Mouse (Mus musculus) frontal cortex, postnatal 14 days (tissue): Measurements from ENCODE around the gene Rab3b.

Experiments
- DNase-seq, 2 experiments: peaks; one replicate each; pipeline ENCODE4 v3.0.0; 2022; ENCODE audit warnings: low spot score in 2 of 2

Rab3b gene

DNA sequence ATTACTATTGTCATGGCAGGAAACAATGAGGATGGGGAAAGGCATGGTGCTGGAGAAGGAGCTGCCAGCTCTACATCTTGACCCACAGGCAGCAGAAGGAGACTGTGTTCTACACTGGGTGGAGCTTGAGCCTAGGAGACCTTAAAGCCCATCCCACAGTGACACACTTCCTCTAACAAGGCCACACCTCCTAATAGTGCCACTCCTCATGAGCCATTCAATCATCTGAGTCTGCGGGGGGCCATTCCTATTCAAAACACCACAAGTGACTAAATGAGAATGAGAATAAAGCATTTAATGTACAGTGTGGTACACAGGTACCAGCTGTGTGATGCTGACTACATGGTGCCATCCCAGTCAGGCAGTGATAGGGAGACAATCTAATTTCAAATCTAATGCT is 71.3 kb downstream of the Rab3b start:
- no peak for DNase-seq

DNA sequence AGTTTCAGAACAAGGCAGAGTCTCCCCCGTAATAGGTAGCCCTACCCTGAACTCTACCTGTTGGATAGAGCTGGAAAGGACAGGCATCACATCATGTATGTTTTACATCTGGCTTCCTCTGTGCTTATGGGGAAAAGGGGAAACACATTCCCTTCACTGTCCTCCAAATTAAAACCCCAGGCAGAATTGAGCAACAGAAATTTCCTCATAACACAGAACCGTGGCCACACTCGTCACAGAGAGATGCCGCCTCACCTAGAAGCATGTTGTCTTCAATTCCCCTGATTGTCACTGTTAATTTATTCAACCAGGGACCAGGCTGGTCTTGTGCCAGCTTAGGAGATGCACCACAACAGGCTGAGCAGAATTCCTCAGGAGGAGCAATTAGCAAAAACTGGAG is 72.8 kb downstream of the Rab3b start:
- DNase-seq, result no peak

DNA sequence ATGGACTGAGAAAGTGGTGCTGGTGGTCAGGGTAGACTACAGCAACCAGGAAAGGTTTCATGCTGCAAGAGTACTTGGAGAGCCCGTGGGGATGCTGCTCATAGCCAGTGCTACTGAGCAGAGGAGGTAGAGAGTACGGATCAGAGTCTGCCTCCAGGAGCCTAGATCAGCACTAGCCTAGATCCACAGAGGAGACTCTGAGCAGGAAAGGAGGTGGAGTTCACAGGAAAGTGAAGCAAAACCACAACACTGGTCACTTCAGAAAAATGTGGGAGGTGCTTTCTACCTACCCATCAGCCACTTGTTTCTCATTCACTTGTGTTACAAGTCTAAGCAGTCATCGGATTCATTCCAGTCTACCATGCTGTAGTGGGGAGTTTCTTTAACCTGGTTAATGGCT is 80.8 kb downstream of the Rab3b start:
- DNase-seq, result no peak

DNA sequence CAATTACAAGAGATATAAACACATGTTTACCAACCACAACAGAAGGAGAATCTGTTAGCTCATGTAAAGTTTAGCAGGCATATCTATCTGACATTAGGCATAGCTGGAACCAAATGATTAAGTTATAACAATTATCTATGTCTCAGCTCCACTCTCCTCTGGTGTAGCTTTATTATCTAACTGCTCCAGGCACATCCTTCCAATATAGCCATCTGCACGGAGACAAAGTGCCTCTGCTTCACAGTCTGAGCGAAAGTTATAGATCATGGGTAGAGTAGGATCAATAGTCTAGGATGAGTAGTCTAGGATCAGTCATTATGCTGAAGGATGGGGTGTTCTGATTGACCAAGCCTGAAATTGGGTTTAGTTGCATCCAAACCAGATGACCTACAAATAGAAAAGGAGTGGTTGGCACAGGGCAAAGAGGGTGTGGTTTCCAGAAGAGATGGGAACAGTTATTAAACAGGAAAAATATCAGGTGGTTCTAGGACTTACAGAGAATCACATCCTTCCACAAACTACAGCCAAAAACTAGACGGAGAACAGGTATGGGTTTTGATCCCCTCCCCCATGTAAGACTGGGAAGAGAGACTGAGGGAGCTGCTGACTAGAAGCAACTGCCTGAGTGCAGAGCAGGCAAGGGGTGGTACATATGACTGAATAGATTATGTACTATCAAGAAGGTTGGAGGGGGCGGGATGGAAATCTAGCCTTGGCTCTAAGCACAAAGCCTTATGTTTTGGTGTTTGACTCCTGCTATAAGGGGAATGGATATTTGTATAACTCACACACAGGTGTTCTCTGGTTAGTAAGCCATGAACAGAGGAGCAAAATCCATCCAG is 82.0 kb downstream of the Rab3b start:
- no peak for DNase-seq

DNA sequence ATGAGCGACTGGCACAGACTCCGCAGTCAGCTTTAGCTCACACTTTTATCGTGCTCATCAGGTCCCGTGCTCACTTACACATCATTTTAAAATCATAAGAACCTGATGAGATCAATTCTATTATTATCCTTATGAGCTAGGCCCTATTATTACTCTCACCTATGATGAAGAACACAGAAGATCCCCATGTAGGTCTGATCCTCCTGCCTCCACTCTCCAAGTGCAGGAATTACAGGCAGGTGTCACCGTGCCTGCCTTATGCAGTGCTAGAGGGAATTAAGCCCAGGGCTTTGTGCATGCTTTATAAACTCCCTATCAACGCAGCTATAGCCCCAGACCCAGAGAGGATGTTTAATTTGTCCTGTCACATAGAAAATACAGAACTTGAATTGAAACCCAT is 84.2 kb downstream of the Rab3b start:
- DNase-seq, result no peak

DNA sequence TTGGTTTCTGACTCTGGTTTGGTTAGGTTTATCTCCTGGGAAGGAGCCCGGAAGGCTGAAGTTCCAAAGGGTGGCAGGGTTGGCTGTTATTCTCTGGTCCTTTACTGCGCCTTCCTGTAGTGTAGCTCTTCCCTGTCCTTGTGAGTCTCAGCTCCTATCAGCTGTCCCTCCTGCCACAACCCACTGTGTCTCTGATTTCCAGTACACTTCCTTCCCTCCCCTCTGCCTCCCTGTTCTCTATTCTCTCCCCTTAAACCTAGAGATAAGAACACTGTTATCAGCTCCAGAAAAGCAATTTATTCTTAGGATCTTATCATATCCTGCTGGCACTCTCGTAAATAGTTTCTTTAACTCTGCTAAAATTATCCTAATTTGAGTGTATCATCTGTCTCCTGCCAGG is 90.7 kb downstream of the Rab3b start:
- DNase-seq, result no peak

DNA sequence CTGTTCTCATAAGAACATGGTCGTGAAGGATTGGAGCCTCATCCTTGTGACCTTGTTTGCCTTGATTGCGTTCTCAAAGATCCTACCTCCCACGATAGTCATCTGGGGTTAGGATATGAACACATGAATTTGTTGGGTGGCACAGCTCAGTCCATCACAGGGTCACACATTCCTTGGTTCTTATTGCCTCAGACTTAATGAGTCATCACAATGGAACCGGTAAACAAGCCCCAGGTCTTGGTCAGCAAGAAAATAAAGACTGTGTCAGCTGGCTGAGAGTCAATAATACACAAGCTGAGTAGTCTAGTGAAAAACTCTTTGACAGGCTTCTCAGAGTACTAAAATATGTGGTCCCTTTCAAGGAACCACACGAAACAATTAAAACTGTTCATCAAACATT is 92.2 kb downstream of the Rab3b start:
- no peak for DNase-seq

DNA sequence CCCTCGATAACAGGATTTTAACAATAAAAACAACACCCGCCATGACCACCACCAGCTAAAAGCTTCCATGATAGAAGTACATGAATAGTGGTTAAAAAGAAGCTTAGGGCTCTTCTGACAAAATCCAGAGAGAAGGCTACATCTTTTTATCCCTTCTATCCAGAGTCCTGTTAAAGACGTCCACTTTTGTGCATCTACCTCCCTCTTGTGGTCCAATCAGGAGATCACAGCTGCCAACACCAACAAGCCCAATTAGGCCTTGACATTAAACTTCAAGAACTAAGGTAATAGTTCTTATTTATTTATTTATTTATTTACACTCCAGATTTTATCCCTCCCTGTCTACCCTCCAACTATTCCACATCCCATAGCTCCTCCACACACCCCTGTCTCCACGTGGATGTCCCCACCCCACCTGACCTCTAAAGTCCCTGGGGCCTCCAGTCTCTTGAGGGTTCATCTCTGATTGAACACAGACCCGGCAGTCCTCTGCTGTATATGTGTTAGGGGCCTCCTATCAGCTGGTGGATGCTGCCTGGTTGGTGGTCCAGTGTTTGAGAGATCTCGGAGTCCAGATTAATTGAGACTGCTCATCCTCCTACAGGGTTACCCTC is 97.7 kb downstream of the Rab3b start:
- peak in 1 of 2 experiments; percentile 41 for DNase-seq

DNA sequence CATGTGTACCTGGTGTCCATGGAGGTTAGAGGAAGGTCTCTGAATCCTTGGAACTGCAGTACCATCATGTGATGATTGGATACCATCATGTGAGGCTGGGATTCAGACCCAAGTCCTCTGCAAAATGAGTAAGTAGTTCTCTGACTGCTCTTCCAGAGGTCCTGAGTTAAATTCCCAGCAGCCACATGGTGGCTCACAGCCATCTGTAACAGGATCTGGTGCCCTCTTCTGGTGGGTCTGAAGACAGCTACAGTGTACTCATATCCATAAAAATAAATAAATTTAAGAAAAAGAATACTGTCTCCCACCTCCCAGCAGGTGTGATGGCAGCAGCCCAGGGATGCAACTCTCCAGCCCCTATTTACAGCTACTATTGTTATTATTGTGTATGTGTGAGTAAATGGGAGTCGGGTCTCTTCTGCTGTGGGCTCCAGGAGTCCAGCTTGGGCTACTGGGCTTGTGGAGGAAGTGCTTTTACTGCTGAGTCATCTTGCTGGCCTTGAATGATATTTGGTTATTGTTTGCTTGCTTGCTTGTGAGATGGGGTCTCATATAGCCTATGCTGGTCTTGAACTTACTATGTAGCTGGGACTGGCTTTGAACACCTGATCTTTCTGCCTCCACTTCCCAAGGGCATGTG is 108.1 kb downstream of the Rab3b start:
- no peak for DNase-seq

DNA sequence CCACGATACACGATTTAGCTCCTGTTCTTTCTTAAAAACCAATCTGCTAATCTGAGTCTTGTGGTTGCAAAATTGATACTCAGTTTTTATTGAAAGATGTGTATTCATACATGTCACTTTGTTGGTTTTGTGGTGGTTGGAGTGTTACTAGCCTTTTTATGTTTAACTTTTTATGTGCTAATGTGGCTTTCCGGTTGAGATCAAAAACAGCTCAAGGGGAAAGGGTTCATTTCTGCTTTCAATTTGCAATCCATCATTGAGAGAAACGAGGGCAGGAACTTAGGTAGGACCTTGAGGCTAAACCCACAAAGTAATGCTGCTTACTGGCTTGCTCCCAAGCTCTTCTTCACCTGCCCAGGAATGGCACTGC is 108.6 kb downstream of the Rab3b start:
- DNase-seq, result no peak

DNA sequence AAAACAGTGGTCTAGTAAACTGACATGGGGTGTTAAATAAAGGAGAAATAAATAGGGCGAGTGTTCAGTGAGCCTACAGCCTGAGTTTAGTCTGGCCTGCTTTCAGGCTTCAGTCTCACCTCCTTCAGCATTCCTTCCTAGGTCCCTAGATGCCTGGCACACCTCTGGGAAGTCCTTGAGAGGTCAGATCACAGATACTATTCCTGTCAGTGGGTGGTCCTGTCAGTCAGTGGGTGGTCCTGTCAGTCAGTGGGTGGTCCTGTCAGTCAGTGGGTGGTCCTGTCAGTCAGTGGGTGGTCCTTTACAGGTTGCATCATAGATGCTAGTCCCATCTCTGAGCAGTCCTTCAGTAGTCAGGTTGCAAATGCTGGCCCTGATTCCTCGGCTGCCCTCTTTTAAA is 110.6 kb downstream of the Rab3b start:
- DNase-seq, result no peak

DNA sequence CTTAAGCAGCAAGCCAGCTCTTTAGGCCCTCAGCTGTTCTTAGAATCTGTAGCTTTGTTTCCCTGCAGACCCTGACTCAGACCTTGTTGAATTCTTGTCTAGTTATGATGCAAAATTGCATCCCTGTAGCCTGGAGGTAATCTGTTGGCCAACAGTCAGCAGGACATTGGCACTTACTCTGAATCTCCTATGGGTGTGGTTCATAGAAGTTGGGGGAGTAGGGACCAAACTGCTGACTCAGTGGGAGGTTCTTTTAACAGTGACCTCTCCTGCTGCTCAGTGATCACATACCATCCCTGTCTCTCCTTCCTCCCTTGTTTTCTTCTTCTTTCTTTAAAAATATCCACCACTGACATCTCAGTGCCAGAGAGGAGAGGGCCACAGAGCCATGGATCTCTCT is 111.2 kb downstream of the Rab3b start:
- no peak for DNase-seq

DNA sequence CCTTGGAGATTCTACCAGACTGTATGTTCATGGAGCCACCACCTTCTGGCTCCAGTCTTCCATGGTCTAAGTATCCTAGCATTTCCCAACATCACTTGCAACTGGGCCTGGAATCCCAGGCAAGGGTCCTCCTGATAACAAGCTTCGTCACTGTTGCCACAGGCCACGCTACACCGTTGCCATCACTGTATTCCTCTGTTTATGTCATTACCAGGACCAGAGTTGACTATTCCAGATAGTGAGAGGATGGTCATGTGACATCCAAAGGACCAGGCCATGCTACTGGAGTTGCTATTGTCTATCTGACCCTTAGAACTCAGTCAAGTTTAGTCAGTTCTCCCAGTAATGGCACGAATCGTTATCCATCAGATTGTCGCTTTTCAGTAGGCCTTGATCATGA is 111.7 kb downstream of the Rab3b start:
- no peak for DNase-seq

DNA sequence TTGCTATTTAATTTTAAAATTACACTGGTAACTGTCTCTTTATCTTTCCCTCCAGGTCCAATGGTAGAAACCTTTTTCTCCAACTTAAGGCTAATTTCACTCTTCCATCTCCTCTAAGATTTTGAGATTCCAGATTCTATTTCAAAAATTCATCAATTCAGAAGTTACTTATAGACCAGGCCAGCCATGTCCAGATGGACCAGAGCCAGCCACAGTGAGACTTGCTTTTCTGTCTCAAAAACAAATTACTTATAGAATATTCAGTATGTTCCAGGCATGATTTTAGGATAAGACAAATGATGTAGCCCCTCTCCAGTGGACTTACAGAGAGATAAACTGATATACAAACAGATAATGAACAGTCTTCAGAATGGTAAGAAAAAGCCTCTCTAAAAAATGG is 112.9 kb downstream of the Rab3b start:
- DNase-seq, result no peak
